Mouse (Mus musculus): Measurements from ENCODE around the gene Fkbp5. TPM values are rescaled to one million over a fixed set of nuclear protein-coding genes. Genes with fewer than 3 reads are reported as not detected.

The Fkbp5 gene
- total and polyA plus RNA-seq, 3 experiments: 14.4 to 31.4 (median 22.6) TPM

- Histone ChIP-seq H3K9me3 (replicated peaks; ENCODE audit: low read length) (no peaks in the 10 kb centered on the region), H3K27me3 (replicated peaks) (peaks cover 13% of the 10 kb centered on the region), H3K79me2 (replicated peaks; ENCODE audit: control insufficient read depth, extremely low read depth, insufficient read depth, poor library complexity, severe bottlenecking) (no peaks in the 10 kb centered on the region), H3K27ac (ENCODE audit: insufficient read depth, low read depth) (peak overlapping the region; percentile 31), H3K36me3 (replicated peaks in 1 of 2; ENCODE audit: control insufficient read depth in 1 of 2, insufficient read depth in 1 of 2, low read length in 1 of 2) (peaks cover 0 to 2% of the 10 kb centered on the region in 2 experiments), H3K4me1 (ENCODE audit: control insufficient read depth in 1 of 2, insufficient read depth in 2 of 2) (peaks cover 20 to 58% of the 10 kb centered on the region in 2 experiments), H3K9ac (ENCODE audit: insufficient read depth, low read depth) (peak overlapping the region; percentile 65), H3K4me2 (ENCODE audit: insufficient read depth, low read depth, poor library complexity, severe bottlenecking) (peak overlapping the region; percentile 53), H3K4me3 (replicated peaks in 1 of 3; ENCODE audit: low read depth in 2 of 3, low read length in 2 of 3, poor library complexity in 1 of 3) (peak overlapping the region; percentile 65 to 70 (median 70))
- dilution Hi-C loops (cut with MboI; ENCODE audit: extremely low pct_ligation_motif_present, extremely low pct_unique_long_range_greater_than_20kb, low sequenced_read_pairs): no loop called here
- no peak; the same call in 1 of the 2 replicates for TF ChIP-seq RAD21 (IDR thresholded peaks at IDR 0.05; ENCODE audit: low read depth, low read length)
- 0 out of 2 replicates have a peak, but pooled peaks have one; percentile 59 for TF ChIP-seq UBTF (IDR thresholded peaks at IDR 0.05; ENCODE audit: low read depth, low read length)
- peak; percentile 70 for TF ChIP-seq MAX (IDR thresholded peaks at IDR 0.05; ENCODE audit: low read length)
- TF ChIP-seq BHLHE40 (IDR thresholded peaks at IDR 0.05; ENCODE audit: low read depth, low read length): peak; percentile 62; the same call in 1 of the 2 replicates
- no peak for TF ChIP-seq GABPA (IDR thresholded peaks at IDR 0.05; ENCODE audit: insufficient replicate concordance, low read depth, low read length)
- TF ChIP-seq MXI1 (IDR thresholded peaks at IDR 0.05; ENCODE audit: low read depth, low read length): peak; percentile 56
- TF ChIP-seq NRF1 (IDR thresholded peaks at IDR 0.05; ENCODE audit: low read depth, low read length): peak; percentile 30; the same call in 1 of the 2 replicates
- no peak for TF ChIP-seq ZKSCAN1 (IDR thresholded peaks at IDR 0.05; ENCODE audit: borderline replicate concordance, low read depth, low read length)
- TF ChIP-seq IRF4 (IDR thresholded peaks at IDR 0.05; ENCODE audit: low read depth, low read length): peak; percentile 63
- TF ChIP-seq ZC3H11A (IDR thresholded peaks at IDR 0.05; ENCODE audit: low read depth, low read length): no peak
- TF ChIP-seq ETS1 (conservative IDR thresholded peaks at IDR 0.05; ENCODE audit: low read depth, low read length): 0 out of 2 replicates have a peak, but pooled peaks have one; percentile 7
- TF ChIP-seq CHD2 (IDR thresholded peaks at IDR 0.05; ENCODE audit: low read length): peak; percentile 95
- peak; percentile 33; the same call in 1 of the 2 replicates for TF ChIP-seq POLR2AphosphoS2 (IDR thresholded peaks at IDR 0.05; ENCODE audit: low read depth, low read length)
- 0 out of 2 replicates have a peak, but pooled peaks have one; percentile 42 for TF ChIP-seq TBP (conservative IDR thresholded peaks at IDR 0.05; ENCODE audit: low read depth, low read length)
- TF ChIP-seq ZNF384 (IDR thresholded peaks at IDR 0.05; ENCODE audit: low read depth, low read length): no peak
- peak; percentile 5; the same call in 1 of the 2 replicates for TF ChIP-seq MEF2A (IDR thresholded peaks at IDR 0.05; ENCODE audit: borderline replicate concordance, low read depth, low read length)
- TF ChIP-seq MAZ (IDR thresholded peaks at IDR 0.05; ENCODE audit: low read depth, low read length): peak; percentile 97
- TF ChIP-seq NELFE (IDR thresholded peaks at IDR 0.05; ENCODE audit: low read depth, low read length): peak; percentile 69
- peak; percentile 23; the same call in 1 of the 2 replicates for TF ChIP-seq SIN3A (IDR thresholded peaks at IDR 0.05; ENCODE audit: low read length)
- TF ChIP-seq POLR2A (IDR thresholded peaks at IDR 0.05; ENCODE audit: low read depth, low read length): peak; percentile 63
- TF ChIP-seq ELF1 (IDR thresholded peaks at IDR 0.05; ENCODE audit: low read depth, low read length): peak; percentile 50; the same call in 1 of the 2 replicates
- TF ChIP-seq ZMIZ1 (IDR thresholded peaks at IDR 0.05; ENCODE audit: low read depth, low read length): no peak; the same call in 1 of the 2 replicates
- TF ChIP-seq HCFC1 (IDR thresholded peaks at IDR 0.05; ENCODE audit: low read depth, low read length): peak; percentile 57
- in situ Hi-C loops (cut with MboI; ENCODE audit: low pct_ligation_motif_present, low pct_unique_long_range_greater_than_20kb, low sequenced_read_pairs): loop anchor here (5.0 to 25.0 kb wide), 3 partner anchors 45 to 310 kb away; partner anchors contain the start of gene Def6
- peak; percentile 92 for DNase-seq (ENCODE audit: extremely low read depth)
Measured at GRCm38 (mm10) chr17:28522623-28523354, 5.5 kb upstream of the Fkbp5 start.
